Mouse (Mus musculus) ES-Bruce4 (cell line): Measurements from ENCODE around the gene Mdfi.

ENCODE experiments used
- CTCF ChIP-seq: IDR thresholded peaks from one replicate; pipeline ENCODE4 v1.8.1; 2011; ENCODE audit warnings: low read depth, low read length
- EP300 ChIP-seq: IDR thresholded peaks from 2 replicates; pipeline ENCODE4 v1.6.1; 2011; ENCODE audit warnings: low read depth, low read length; ENCODE audit not compliant: insufficient read depth
- POLR2A ChIP-seq: IDR thresholded peaks from one replicate; pipeline ENCODE4 v1.8.1; 2011; ENCODE audit warnings: low read length; ENCODE audit not compliant: insufficient read depth

- no peak for TF ChIP-seq CTCF
- TF ChIP-seq POLR2A = no peak
- no peak for TF ChIP-seq EP300
Observed at GRCm38 (mm10) chr17:47833628-47834481, 636 bp downstream of the Mdfi start.
